Mouse (Mus musculus) spleen, postnatal 0 days (tissue): ENCODE data around the gene 9330182O14Rik. TPM values are rescaled to one million over a fixed set of nuclear protein-coding genes. Genes with fewer than 3 reads are reported as not detected.

ENCODE experiments used
- polyA plus RNA-seq: library from polyadenylated mRNA; unstranded; fragments of >200 nt; fragmentation: Nextera tagmentation; extraction: Ambion mirVana; gene quantifications from 2 replicates; pipeline ENCODE4 v1.2.1, GENCODE M21; 2015

9330182O14Rik gene
- not detected in 2 replicates for polyA plus RNA-seq

GRCm38 (mm10) chr15:40134152-40134792 lies at the start of gene 9330182O14Rik:
Gene 9330182O14Rik, plus strand, starts transcription at chr15:40134365.

